Mouse (Mus musculus) forebrain, embryonic 10.5 days (tissue): ENCODE measurements around the gene Ndufa1. TPM values are rescaled to one million over a fixed set of nuclear protein-coding genes. Genes with fewer than 3 reads are reported as not detected.
"Not testable (repeated sequence)": the region's sequence is repeated elsewhere in the genome, so short reads cannot be mapped to it uniquely, and the experiment has no call there.

Source experiments
- DNase-seq: peaks from one replicate; pipeline ENCODE4 v3.0.0-alpha.2; 2017; ENCODE audit warnings: low spot score; ENCODE audit errors: extremely low spot score
- H3K27ac ChIP-seq: fragments of 300-500 bp; sonication (generic); 2 replicates; pipeline ENCODE4 v1.5.1; 2016; ENCODE audit warnings: mild to moderate bottlenecking
- H3K27me3 ChIP-seq: fragments of 300-500 bp; sonication (generic); 2 replicates; pipeline ENCODE4 v1.6.1; 2016; ENCODE audit warnings: mild to moderate bottlenecking; ENCODE audit not compliant: poor library complexity, severe bottlenecking
- H3K36me3 ChIP-seq: fragments of 300-500 bp; sonication (generic); replicated peaks from 2 replicates; pipeline ENCODE4 v1.6.1; 2016; ENCODE audit warnings: mild to moderate bottlenecking, moderate library complexity
- H3K4me1 ChIP-seq: fragments of 300-500 bp; sonication (generic); 2 replicates; pipeline ENCODE4 v1.6.1; 2016
- H3K4me3 ChIP-seq: fragments of 300-500 bp; sonication (generic); 2 replicates; pipeline ENCODE4 v1.5.1; 2016; ENCODE audit warnings: mild to moderate bottlenecking, moderate library complexity
- H3K9me3 ChIP-seq: fragments of 300-500 bp; sonication (generic); 2 replicates; pipeline ENCODE4 v1.6.1; 2016; ENCODE audit warnings: mild to moderate bottlenecking, moderate library complexity
- WGBS: fragments of 180-500 bp; shearing (Covaris S2); methylation state at CpG from one replicate; pipeline ENCODE4 v1.1.7; 2016; 5-methylcytosine and 5-hydroxymethylcytosine counted together
- polyA plus RNA-seq: library from polyadenylated mRNA; unstranded; fragments of >200 nt; fragmentation: Nextera tagmentation; extraction: Ambion mirVana; gene quantifications from 2 replicates; pipeline ENCODE4 v1.2.1, GENCODE M21; 2016

Ndufa1 gene
- polyA plus RNA-seq, 1 experiment from 2014 or later = 385 TPM

- H3K4me1 ChIP-seq, H3K27me3 ChIP-seq, H3K27ac ChIP-seq, H3K9me3 ChIP-seq, H3K4me3 ChIP-seq, DNase-seq: not testable (repeated sequence)
- WGBS = 82% methylated on average over 2 of the region's 4 CpGs
- H3K36me3 ChIP-seq = peaks cover 49% of the 10 kb centered on the region
Measured at GRCm38 (mm10) chrX:37144498-37144897, 46.5 kb downstream of the Ndufa1 start.

- H3K27ac ChIP-seq = no peak overlapping the region
- H3K4me3 ChIP-seq = no peak overlapping the region
- H3K4me1 ChIP-seq = no peaks in the 10 kb centered on the region
- peaks cover 59% of the 10 kb centered on the region for H3K36me3 ChIP-seq
- DNase-seq = no peak
- no peaks in the 10 kb centered on the region for H3K9me3 ChIP-seq
- WGBS = 93% methylated on average over 3 of the region's 3 CpGs
- no peaks in the 10 kb centered on the region for H3K27me3 ChIP-seq
Measured at GRCm38 (mm10) chrX:37141732-37142131, 49.2 kb downstream of the Ndufa1 start.

Other genes with a start within 250 kb of the Ndufa1 start
- 33.6 and 34.5 TPM in 2 replicates for gene Sept6, start 199.4 kb downstream of the Ndufa1 start, polyA plus RNA-seq
- not detected in 2 replicates for gene Sowahd, start 142.3 kb downstream of the Ndufa1 start, polyA plus RNA-seq
- gene Rpl39, start 105.8 kb downstream of the Ndufa1 start, polyA plus RNA-seq = 489 and 493 TPM in 2 replicates
- 23.7 and 23.9 TPM in 2 replicates for gene Upf3b, start 80.8 kb downstream of the Ndufa1 start, polyA plus RNA-seq
- gene Nkap, start 64.4 kb downstream of the Ndufa1 start, polyA plus RNA-seq = 19.6 and 21.2 TPM in 2 replicates
- 0.09 and 0.17 TPM in 2 replicates for gene Akap14, start 22.3 kb downstream of the Ndufa1 start, polyA plus RNA-seq
- 11.2 and 12.9 TPM in 2 replicates for gene Rnf113a1, start 82 bp upstream of the Ndufa1 start, polyA plus RNA-seq
- not detected in 2 replicates for gene Gm9, start 19.9 kb upstream of the Ndufa1 start, polyA plus RNA-seq
- not detected in 2 replicates for gene Rhox1, start 31.1 kb upstream of the Ndufa1 start, polyA plus RNA-seq
- not detected in 2 replicates for gene Rhox2a, start 53.8 kb upstream of the Ndufa1 start, polyA plus RNA-seq
- gene Rhox3a, start 58.8 kb upstream of the Ndufa1 start, polyA plus RNA-seq = not detected in 2 replicates
- not detected in 2 replicates for gene Rhox4a, start 74.2 kb upstream of the Ndufa1 start, polyA plus RNA-seq
- not detected in 2 replicates for gene Rhox3a2, start 188.9 kb upstream of the Ndufa1 start, polyA plus RNA-seq
- 0.27 and 0.32 TPM in 2 replicates for gene Rhox4a2, start 199.7 kb upstream of the Ndufa1 start, polyA plus RNA-seq
- not detected in 2 replicates for gene Rhox2b, start 220.9 kb upstream of the Ndufa1 start, polyA plus RNA-seq
- gene Rhox4b, start 241.3 kb upstream of the Ndufa1 start, polyA plus RNA-seq = not detected in 2 replicates